Mouse (Mus musculus) adrenal gland, postnatal 36 days (tissue): ENCODE measurements around the gene Arrb2. TPM values are rescaled to one million over a fixed set of nuclear protein-coding genes. Genes with fewer than 3 reads are reported as not detected.

Experiments used
- microRNA-seq: library from miRNA; unstranded; fragments of <30 nt; microRNA quantifications from one replicate; pipeline ENCODE4 v1.2.0, GENCODE M21; 2021
- total RNA-seq, 2 experiments: library from RNA; stranded (reverse); gene quantifications; 2 replicates each; pipeline ENCODE4 v1.2.3; 2021

The Arrb2 gene
- total RNA-seq, 2 experiments from 2014 or later: 18.5 to 26.6 TPM

Small RNA genes within 50 kb of the gene (microRNA-seq; reads per million reads assigned to microRNA genes)
- gene Mir7115: not detected

Other genes with a start within 250 kb of the Arrb2 start
- under 1 TPM in 1 of 2 experiments, not detected in 1; 0.23 TPM for gene Slc16a11, start 219.9 kb upstream of the Arrb2 start, total RNA-seq
- 1 to 10 TPM; 2.7 to 3.0 TPM for gene Slc16a13, start 211.6 kb upstream of the Arrb2 start, total RNA-seq
- gene Bcl6b, start 202.8 kb upstream of the Arrb2 start, total RNA-seq: 10 to 100 TPM; 10.7 to 18.9 TPM
- 10 to 100 TPM; 38.6 to 61.4 TPM for gene 0610010K14Rik, start 194.7 kb upstream of the Arrb2 start, total RNA-seq
- 1 to 10 TPM; 4.9 to 7.3 TPM for gene Gm21988, start 192.8 kb upstream of the Arrb2 start, total RNA-seq
- gene Rnasek, start 192.8 kb upstream of the Arrb2 start, total RNA-seq: 100 to 1,000 TPM; 224 to 245 TPM
- gene Alox12, start 177.3 kb upstream of the Arrb2 start, total RNA-seq: 1 to 10 TPM; 1.2 to 1.8 TPM
- gene Alox12e, start 110.0 kb upstream of the Arrb2 start, total RNA-seq: not detected
- 1 to 10 TPM; 1.9 to 6.0 TPM for gene Alox15, start 80.6 kb upstream of the Arrb2 start, total RNA-seq
- 10 to 100 TPM; 24.6 to 26.0 TPM for gene Pelp1, start 22.6 kb upstream of the Arrb2 start, total RNA-seq
- 10 to 100 TPM; 20.3 to 24.4 TPM for gene Med11, start 19.3 kb downstream of the Arrb2 start, total RNA-seq
- 1 to 10 TPM; 1.4 to 1.8 TPM for gene Zmynd15, start 26.8 kb downstream of the Arrb2 start, total RNA-seq
- 1 to 10 TPM; 7.4 to 8.5 TPM for gene Cxcl16, start 27.3 kb downstream of the Arrb2 start, total RNA-seq
- gene Tm4sf5, start 72.6 kb downstream of the Arrb2 start, total RNA-seq: under 1 TPM in 1 of 2 experiments, not detected in 1; 0.46 TPM
- under 1 TPM in 1 of 2 experiments, not detected in 1; 0.66 TPM for gene Vmo1, start 82.0 kb downstream of the Arrb2 start, total RNA-seq
- not detected for gene Gltpd2, start 86.6 kb downstream of the Arrb2 start, total RNA-seq
- gene Psmb6, start 92.7 kb downstream of the Arrb2 start, total RNA-seq: 100 to 1,000 TPM; 282 to 297 TPM
- gene Gm40193, start 100.3 kb downstream of the Arrb2 start, total RNA-seq: not detected
- 1 to 10 TPM; 8.1 to 8.6 TPM for gene Pld2, start 107.4 kb downstream of the Arrb2 start, total RNA-seq
- 10 to 100 TPM; 39.2 to 42.6 TPM for gene Mink1, start 130.2 kb downstream of the Arrb2 start, total RNA-seq
- not detected for gene 4930544D05Rik, start 183.2 kb downstream of the Arrb2 start, total RNA-seq
- not detected for gene Chrne, start 186.6 kb downstream of the Arrb2 start, total RNA-seq
- gene Gp1ba, start 206.5 kb downstream of the Arrb2 start, total RNA-seq: under 1 TPM in 1 of 2 experiments, not detected in 1; 0.13 TPM
- gene Rnf167, start 214.6 kb downstream of the Arrb2 start, total RNA-seq: 10 to 100 TPM; 83.6 to 83.8 TPM
- gene Slc25a11, start 214.8 kb downstream of the Arrb2 start, total RNA-seq: 100 to 1,000 TPM; 127 to 165 TPM
- gene Pfn1, start 222.0 kb downstream of the Arrb2 start, total RNA-seq: 100 to 1,000 TPM; 853 to 925 TPM
- 10 to 100 TPM; 21.2 to 35.5 TPM for gene Eno3, start 224.6 kb downstream of the Arrb2 start, total RNA-seq
- 10 to 100 TPM; 87.1 to 88.1 TPM for gene Spag7, start 236.8 kb downstream of the Arrb2 start, total RNA-seq